In the genomic region with DNA sequence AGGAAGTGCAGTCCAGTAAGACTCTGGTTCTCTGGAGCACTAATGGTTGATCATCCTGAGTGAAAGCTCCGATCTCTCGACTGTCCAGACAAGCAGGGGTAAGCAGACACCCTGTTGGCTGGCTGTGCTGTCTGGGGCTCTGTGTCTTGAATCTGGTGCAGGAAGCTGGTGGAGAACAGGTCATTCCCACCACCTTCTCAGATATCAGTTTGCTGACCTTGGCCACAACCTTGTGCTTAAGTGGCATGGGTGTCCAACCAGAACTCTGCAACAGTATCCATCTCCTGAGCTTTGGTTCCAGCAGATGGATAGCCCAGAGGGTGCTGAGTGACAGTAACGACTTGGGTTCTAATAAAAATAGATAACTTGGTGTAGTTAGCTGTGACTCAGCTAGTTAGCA, we compare ENCODE assay signal across 22 mouse cellular contexts. TPM values are rescaled to one million over a fixed set of nuclear protein-coding genes. Genes with fewer than 3 reads are reported as not detected.
A peak's percentile ranks its signal among the peaks of the same experiment; 100 is the strongest.
DNase-seq lines count a peak whose midpoint lies in the region; ATAC-seq and TF ChIP-seq lines count a peak whose summit lies in the region.
"Had no signal": no experiment of that assay in that cellular context is flagged by ENCODE, and none has a peak within 500 bp of the region (broad histone marks: within the 10 kb centered on the region; RNA-seq: fewer than 3 reads in every experiment).

No protein-coding gene starts in this region.

- WGBS in forebrain, embryonic 11.5 days = 94% methylated on average over 3 of the region's 3 CpGs
- WGBS in forebrain, embryonic 16.5 days = 89% methylated on average over 3 of the region's 3 CpGs
- WGBS in heart, embryonic 12.5 days = 46% methylated on average over 3 of the region's 3 CpGs
- WGBS in kidney, postnatal 0 days = 42% methylated on average over 3 of the region's 3 CpGs
- WGBS in liver, embryonic 15.5 days (ENCODE audit: insufficient replicate concordance) = 55% methylated on average over 3 of the region's 3 CpGs

- no peaks in the 10 kb centered on the region for H3K27me3 ChIP-seq in forebrain, embryonic 11.5 days (ENCODE audit: control insufficient read depth, insufficient read depth, low read length)
- no peaks in the 10 kb centered on the region for H3K27me3 ChIP-seq in forebrain, embryonic 16.5 days (replicated peaks; ENCODE audit: control insufficient read depth, insufficient read depth, low read length)
- no peaks in the 10 kb centered on the region for H3K27me3 ChIP-seq in heart, embryonic 12.5 days (replicated peaks)
- no peaks in the 10 kb centered on the region for H3K27me3 ChIP-seq in kidney, postnatal 0 days (ENCODE audit: insufficient read depth, low read length)
- H3K27me3 ChIP-seq in liver, embryonic 15.5 days = no peaks in the 10 kb centered on the region
- H3K27me3 ChIP-seq: embryonic facial prominence, embryonic 15.5 days; midbrain, embryonic 13.5 days had no signal

- H3K36me3 ChIP-seq in forebrain, embryonic 11.5 days (ENCODE audit: control insufficient read depth, insufficient read depth, low read length) = no peaks in the 10 kb centered on the region
- no peaks in the 10 kb centered on the region for H3K36me3 ChIP-seq in forebrain, embryonic 16.5 days (ENCODE audit: control insufficient read depth, insufficient read depth)
- no peaks in the 10 kb centered on the region for H3K36me3 ChIP-seq in heart, embryonic 12.5 days
- no peaks in the 10 kb centered on the region for H3K36me3 ChIP-seq in kidney, postnatal 0 days (ENCODE audit: insufficient read depth, low read length)
- H3K36me3 ChIP-seq in liver, embryonic 15.5 days (replicated peaks) = no peaks in the 10 kb centered on the region
- H3K36me3 ChIP-seq: embryonic facial prominence, embryonic 15.5 days; midbrain, embryonic 13.5 days had no signal

- peak; percentile 25 for DNase-seq in forebrain, embryonic 11.5 days (ENCODE audit: low spot score)
- no peak for DNase-seq in heart, postnatal 36 days
- DNase-seq in kidney, postnatal 0 days (ENCODE audit: low spot score) = peak; percentile 57
- no peak for DNase-seq in kidney, postnatal 10 days
- DNase-seq in adipocyte (ENCODE audit: low spot score) = no peak
- DNase-seq: adrenal gland, postnatal 14 days; cerebellum, adult 8-10 months; kidney, adult 9 months; layer of hippocampus, adult 9-11 months; lung, adult 18-20 months; right cerebral cortex, adult 18-20 months; spleen, adult 18-20 months; thymus, postnatal 25 days had no signal

- no peaks in the 10 kb centered on the region for H3K4me1 ChIP-seq in forebrain, embryonic 11.5 days (replicated peaks; ENCODE audit: control insufficient read depth, insufficient read depth, low read length)
- H3K4me1 ChIP-seq in forebrain, embryonic 16.5 days (replicated peaks; ENCODE audit: control insufficient read depth, insufficient read depth, low read length) = 0 out of 2 replicates have a peak, but pooled peaks cover 2% of the 10 kb centered on the region
- H3K4me1 ChIP-seq in heart, embryonic 12.5 days (replicated peaks) = peaks cover 18% of the 10 kb centered on the region
- H3K4me1 ChIP-seq in kidney, postnatal 0 days (replicated peaks; ENCODE audit: insufficient read depth, low read length) = peaks cover 6% of the 10 kb centered on the region; the same call in 1 of the 2 replicates
- peaks cover 12% of the 10 kb centered on the region for H3K4me1 ChIP-seq in liver, embryonic 15.5 days (replicated peaks)
- H3K4me1 ChIP-seq: embryonic facial prominence, embryonic 15.5 days; midbrain, embryonic 13.5 days had no signal

- no peak overlapping the region for H3K27ac ChIP-seq in forebrain, embryonic 11.5 days (ENCODE audit: low read depth, low read length)
- H3K27ac ChIP-seq in forebrain, embryonic 16.5 days (ENCODE audit: low read length) = no peak overlapping the region
- H3K27ac ChIP-seq in heart, embryonic 12.5 days (ENCODE audit: poor library complexity, severe bottlenecking) = 0 out of 2 replicates have a peak overlapping the region, but pooled peaks have one; percentile 15
- H3K27ac ChIP-seq in kidney, postnatal 0 days = 0 out of 2 replicates have a peak overlapping the region, but pooled peaks have one; percentile 19
- peak overlapping the region; percentile 39 for H3K27ac ChIP-seq in liver, embryonic 15.5 days (replicated peaks)
- H3K27ac ChIP-seq: embryonic facial prominence, embryonic 15.5 days; hindbrain, embryonic 14.5 days; macrophage; midbrain, embryonic 13.5 days had no signal

- H3K9ac ChIP-seq in forebrain, embryonic 11.5 days (ENCODE audit: low read length) = no peak overlapping the region
- no peak overlapping the region for H3K9ac ChIP-seq in forebrain, embryonic 16.5 days (replicated peaks; ENCODE audit: low read depth, low read length)
- no peak overlapping the region for H3K9ac ChIP-seq in heart, embryonic 12.5 days
- H3K9ac ChIP-seq in kidney, postnatal 0 days (ENCODE audit: low read depth, low read length) = no peak overlapping the region
- H3K9ac ChIP-seq in liver, embryonic 15.5 days = no peak overlapping the region
- H3K9ac ChIP-seq: embryonic facial prominence, embryonic 15.5 days; forebrain, postnatal 0 days; hindbrain, embryonic 14.5 days; midbrain, embryonic 13.5 days had no signal

- no peak overlapping the region for H3K4me2 ChIP-seq in forebrain, embryonic 11.5 days (ENCODE audit: low read depth, low read length, severe bottlenecking)
- H3K4me2 ChIP-seq in forebrain, embryonic 16.5 days (ENCODE audit: low read length) = no peak overlapping the region
- no peak overlapping the region for H3K4me2 ChIP-seq in heart, embryonic 12.5 days
- H3K4me2 ChIP-seq in kidney, postnatal 0 days (ENCODE audit: low read length) = no peak overlapping the region
- no peak overlapping the region for H3K4me2 ChIP-seq in liver, embryonic 15.5 days
- H3K4me2 ChIP-seq: embryonic facial prominence, embryonic 15.5 days; hindbrain, embryonic 14.5 days; midbrain, embryonic 13.5 days had no signal

- no peak for ATAC-seq in forebrain, embryonic 11.5 days (replicated peaks; ENCODE audit: low FRiP score)
- ATAC-seq in forebrain, embryonic 16.5 days = no peak
- no peak for ATAC-seq in heart, embryonic 12.5 days (ENCODE audit: insufficient number of reproducible peaks, low FRiP score)
- peak; percentile 69 for ATAC-seq in kidney, postnatal 0 days (replicated peaks; ENCODE audit: low FRiP score, low read depth)
- no peak for ATAC-seq in liver, embryonic 15.5 days (ENCODE audit: insufficient read depth)
- ATAC-seq: midbrain, embryonic 13.5 days had no signal

- intact Hi-C loops in heart, postnatal 36 days (cut with DNase I) = no loop called here

- no peak for TF ChIP-seq CTCF in kidney, postnatal 0 days (IDR thresholded peaks at IDR 0.05; ENCODE audit: low read depth)

- no peak overlapping the region for H3K4me3 ChIP-seq in forebrain, embryonic 11.5 days (ENCODE audit: low read depth, low read length)
- H3K4me3 ChIP-seq in forebrain, embryonic 16.5 days (replicated peaks; ENCODE audit: low read length) = no peak overlapping the region
- no peak overlapping the region for H3K4me3 ChIP-seq in heart, embryonic 12.5 days
- no peak overlapping the region for H3K4me3 ChIP-seq in kidney, postnatal 0 days (replicated peaks; ENCODE audit: low read depth, low read length)
- no peak overlapping the region for H3K4me3 ChIP-seq in liver, embryonic 15.5 days (replicated peaks)
- H3K4me3 ChIP-seq: embryonic facial prominence, embryonic 15.5 days; midbrain, embryonic 13.5 days had no signal

- no peaks in the 10 kb centered on the region for H3K9me3 ChIP-seq in forebrain, embryonic 11.5 days (ENCODE audit: control insufficient read depth, low read length)
- no peaks in the 10 kb centered on the region; the same call in 1 of the 2 replicates for H3K9me3 ChIP-seq in forebrain, embryonic 16.5 days (ENCODE audit: control insufficient read depth, low read length)
- H3K9me3 ChIP-seq in heart, embryonic 12.5 days (replicated peaks) = no peaks in the 10 kb centered on the region
- H3K9me3 ChIP-seq in kidney, postnatal 0 days (replicated peaks; ENCODE audit: low read length) = no peaks in the 10 kb centered on the region
- H3K9me3 ChIP-seq in liver, embryonic 15.5 days (replicated peaks) = no peaks in the 10 kb centered on the region
- H3K9me3 ChIP-seq: embryonic facial prominence, embryonic 15.5 days; midbrain, embryonic 13.5 days had no signal

RNA-seq across cellular contexts. Expression of a gene that starts 31.8 kb away (rescaled TPM):
- polyA plus RNA-seq in forebrain, embryonic 11.5 days (2014; fragmentation: Nextera tagmentation; extraction: Ambion mirVana) = 71.2 and 84.3 TPM in 2 replicates
- 145 and 150 TPM in 2 replicates for polyA plus RNA-seq in forebrain, embryonic 16.5 days (2015; fragmentation: Nextera tagmentation; extraction: Ambion mirVana)
- 35.2 and 36.7 TPM in 2 replicates for polyA plus RNA-seq in heart, embryonic 12.5 days (2016; fragmentation: Nextera tagmentation; extraction: Ambion mirVana)
- 1 to 10 TPM; 8.4 to 8.9 TPM for total RNA-seq in heart, postnatal 36 days (2021)
- polyA plus RNA-seq in kidney, postnatal 0 days (2015; fragmentation: Nextera tagmentation; extraction: Ambion mirVana) = 108 and 119 TPM in 2 replicates
- 44.5 and 47.4 TPM in 2 replicates for polyA plus RNA-seq in liver, embryonic 15.5 days (2015; fragmentation: Nextera tagmentation; extraction: Ambion mirVana)
- total RNA-seq: granulocyte monocyte progenitor cell, adult 5-6 weeks had no signal

Comparison
In these comparisons a context has a peak if more than half of its experiments do, and no peak if none do; other contexts are left out.
1. DNase-seq: peak in forebrain, embryonic 11.5 days (single experiment) and kidney, postnatal 0 days (single experiment); none in heart, postnatal 36 days (0 of 2), kidney, postnatal 10 days (single experiment) and adipocyte (single experiment).
2. H3K27ac ChIP-seq: peak in heart, embryonic 12.5 days (single experiment), kidney, postnatal 0 days (single experiment) and liver, embryonic 15.5 days (single experiment); none in forebrain, embryonic 11.5 days (single experiment) and forebrain, embryonic 16.5 days (single experiment).